Mouse (Mus musculus): ENCODE data around the gene H2-D1.
"Not testable (repeated sequence)": the region's sequence is repeated elsewhere in the genome, so short reads cannot be mapped to it uniquely, and the experiment has no call there.

H2-D1 gene

GRCm38 (mm10) chr17:35262664-35263522 lies at the start of gene H2-D1:
H2-D1 (plus strand) TSS chr17:35262730.
- DNase-seq = peak; percentile 90

- DNase-seq = no peak
These were observed 49.5 kb upstream of the H2-D1 start for GRCm38 (mm10) chr17:35213071-35213470.

DNA sequence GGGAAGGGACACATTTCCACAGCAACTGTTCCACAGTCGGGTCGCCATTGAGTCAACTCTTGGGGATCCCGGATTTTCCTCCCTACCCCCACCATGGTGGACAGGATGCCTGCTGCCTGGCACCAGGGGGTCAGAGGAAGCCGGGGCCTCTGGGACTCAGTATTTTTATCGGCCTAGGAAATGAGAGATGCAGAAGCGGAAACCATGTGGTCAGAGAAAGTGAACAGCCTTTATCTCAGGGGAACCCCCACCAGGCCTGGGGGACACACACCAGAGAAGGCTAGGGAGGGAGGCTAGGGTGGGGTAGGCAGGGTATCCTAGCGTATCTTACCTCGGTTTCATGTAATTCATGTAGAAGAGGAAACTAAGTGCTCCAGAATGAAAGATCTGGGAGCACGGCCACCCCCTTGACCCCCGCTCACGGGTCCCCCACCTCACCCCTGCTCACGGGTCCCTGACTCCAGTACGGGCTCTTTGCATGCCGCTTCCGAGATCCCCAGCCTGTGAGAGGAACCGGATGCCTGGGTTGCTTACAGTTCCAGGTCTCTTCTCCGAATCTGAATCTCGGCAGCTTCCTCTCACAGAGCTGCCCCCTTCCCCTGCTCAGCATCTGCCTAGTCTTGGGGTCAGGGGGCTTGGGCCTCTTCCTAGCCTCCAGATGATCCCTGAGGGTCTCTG lies 43.9 kb upstream of the H2-D1 start:
- DNase-seq = peak; percentile 28

- peak; percentile 26 for DNase-seq
These were observed 42.9 kb upstream of the H2-D1 start for GRCm38 (mm10) chr17:35219601-35220041.

DNA sequence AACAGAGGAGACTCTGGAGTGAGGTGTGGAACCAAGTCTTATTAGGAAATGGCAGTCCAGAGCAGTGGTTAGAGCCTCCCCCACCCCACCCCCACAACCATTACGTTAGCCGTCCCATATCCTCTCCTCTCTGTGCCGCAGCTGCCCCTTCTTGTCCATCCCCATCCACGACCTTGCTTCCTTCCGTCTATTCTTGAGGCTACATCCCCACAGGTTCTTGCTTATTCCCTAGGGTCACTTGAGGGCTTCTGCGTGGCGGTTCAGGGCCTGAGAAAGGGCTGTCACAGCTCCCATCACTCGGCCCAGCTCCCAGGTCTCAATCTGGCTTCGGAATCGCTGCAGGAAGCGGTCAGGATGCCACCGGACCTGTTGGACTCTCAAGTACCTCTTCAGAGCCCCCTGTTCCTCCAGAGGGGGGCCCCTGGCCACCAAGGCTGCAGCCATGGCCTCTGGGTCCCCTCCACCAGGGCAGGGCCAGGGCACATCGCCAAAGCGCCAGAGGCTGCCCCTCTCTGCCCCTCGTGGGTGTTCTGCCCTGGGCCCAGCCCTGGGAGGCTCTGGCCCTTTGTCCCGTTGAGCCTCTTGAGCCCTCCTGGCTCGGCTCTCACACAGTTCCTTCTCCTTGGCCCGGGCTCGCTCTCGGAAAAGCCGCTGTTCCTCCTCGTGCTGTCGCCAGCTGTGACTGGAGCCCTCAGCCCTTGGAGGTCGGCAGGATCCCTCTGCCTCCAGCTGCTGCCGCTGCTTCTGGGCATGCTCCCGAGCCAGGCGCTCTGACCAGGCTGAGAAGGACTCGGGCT lies 42.2 kb upstream of the H2-D1 start, which contains the start of gene Gm16181:
Gm16181 (plus strand) TSS at position 679 of the 797 bp plus-strand sequence.
- no peak for DNase-seq

DNA sequence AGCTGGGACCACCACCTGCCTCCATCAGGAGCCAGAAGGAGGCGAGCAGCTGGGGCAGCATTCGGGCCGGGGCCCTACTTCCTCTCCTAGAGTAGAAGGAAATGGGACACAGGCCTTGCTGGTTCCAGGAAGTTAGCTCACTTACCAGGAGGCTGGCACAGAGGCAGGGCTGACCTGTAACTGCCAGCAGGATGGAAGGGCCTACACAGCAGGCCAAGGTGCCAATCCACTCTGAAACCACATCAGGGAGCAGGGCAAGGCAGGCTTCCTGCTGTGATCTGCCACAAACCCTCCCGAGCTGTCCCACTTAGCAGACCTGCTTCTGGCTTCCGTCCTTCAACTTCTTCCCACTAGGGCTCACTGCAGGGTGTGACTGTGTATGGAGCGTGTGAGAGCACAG lies 40.2 kb upstream of the H2-D1 start:
- DNase-seq = peak; percentile 18

- no peak for DNase-seq
These were observed 37.9 kb upstream of the H2-D1 start for GRCm38 (mm10) chr17:35224641-35225040.

DNA sequence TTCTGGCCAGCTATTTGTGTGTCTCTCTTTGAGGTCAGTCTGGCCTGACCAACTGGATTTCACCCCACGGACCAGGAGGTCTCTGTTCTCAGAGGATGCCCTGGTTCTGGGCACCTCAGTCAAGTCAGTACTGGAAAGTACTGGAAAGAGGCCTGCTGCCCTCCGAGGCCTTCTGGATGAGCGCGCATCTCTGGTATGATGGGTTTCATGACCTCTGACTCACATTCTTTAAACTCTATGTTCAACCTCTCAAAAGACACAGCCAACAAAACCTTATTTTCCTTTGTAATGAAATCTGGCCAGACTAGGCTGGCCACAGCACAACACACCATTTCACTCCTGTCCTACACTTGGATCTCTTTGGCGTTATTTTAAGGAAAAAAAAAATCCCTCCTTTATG lies 37.1 kb upstream of the H2-D1 start:
- DNase-seq = no peak

- DNase-seq = no peak
These were observed 35.9 kb upstream of the H2-D1 start for GRCm38 (mm10) chr17:35226561-35227046.

DNA sequence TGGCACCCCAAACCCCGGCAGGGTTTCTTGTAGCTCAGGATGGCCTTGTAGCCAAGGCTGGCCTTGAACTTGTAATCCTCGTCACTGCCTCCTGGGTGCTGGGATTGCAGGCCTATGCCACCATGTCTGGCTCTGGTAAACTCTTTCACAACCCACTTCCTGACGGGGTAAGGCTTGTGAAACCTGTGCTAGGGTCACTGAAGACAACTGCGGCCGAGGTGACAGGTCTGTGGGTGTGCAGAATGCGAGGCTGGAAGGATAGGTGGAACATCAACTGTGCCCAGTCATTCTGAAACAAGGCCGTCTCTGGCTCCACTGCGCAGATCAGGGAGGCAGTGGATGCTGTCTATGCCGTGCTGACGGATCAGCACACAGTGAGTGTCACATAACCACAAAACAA lies 31.5 kb upstream of the H2-D1 start:
- no peak for DNase-seq

GRCm38 (mm10) chr17:35232043-35232442 lies 30.5 kb upstream of the H2-D1 start:
- peak; percentile 82 for DNase-seq

DNA sequence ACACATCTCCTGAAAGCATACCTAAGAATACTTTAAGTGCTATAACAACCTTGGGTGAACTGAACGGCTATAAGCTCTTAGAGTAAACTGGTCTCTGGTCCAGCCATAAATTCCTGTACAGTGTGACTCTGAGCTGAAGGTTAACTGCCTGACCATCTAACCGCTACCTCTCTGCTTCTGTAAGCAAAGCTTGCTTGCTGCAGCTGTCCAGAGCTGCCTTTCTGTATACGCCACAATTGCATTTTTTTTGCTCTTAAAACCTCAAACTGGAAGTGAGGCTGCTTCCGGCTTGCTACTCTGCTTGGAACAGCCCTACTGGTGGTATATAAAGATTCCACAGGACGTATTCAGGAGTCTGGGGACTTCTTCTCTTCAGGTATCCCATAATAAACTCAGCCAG lies 29.9 kb upstream of the H2-D1 start:
- no peak for DNase-seq

DNA sequence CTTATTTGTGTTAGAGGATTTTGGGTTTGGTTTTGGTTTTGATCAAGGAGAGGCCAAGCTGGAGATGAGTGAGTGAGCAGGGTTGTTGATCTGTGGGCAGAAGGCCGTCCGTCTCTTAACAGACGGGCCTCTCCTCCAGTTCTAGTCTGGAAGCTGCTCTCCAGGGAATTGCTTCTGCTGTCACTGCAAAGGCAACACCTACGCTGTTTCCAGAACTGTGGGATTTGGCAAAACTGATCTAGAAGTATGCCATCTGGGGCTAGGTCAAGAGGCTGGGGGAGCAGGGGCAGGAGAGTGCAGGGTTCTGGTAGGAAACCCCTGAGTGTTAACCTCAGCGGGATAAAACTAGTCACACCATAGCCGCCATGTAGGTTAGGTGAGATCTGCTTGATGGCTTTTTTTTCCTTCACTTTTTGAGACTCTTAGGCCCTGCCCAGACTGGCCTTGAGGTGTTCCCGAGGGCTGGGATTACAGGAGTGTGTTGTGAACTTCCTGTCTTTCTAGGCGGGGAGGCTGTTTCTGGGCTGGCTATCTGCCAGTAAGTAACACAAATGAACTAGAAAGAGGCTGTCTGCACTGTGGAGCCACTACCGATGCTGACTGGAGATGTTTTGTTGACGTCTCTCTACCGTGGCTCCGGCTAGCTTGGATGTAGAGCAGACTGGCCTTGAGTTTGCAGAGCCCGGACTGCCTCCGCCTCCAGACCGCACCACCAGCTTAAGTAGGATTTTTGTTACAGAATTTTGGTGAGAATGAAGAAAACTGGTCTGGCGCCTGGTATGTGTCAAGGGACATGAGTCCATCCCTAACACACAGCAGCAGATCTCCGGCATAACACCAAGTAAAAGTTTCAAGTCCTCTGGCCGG lies 29.2 kb upstream of the H2-D1 start, which contains the start of gene Atp6v1g2:
Atp6v1g2 (plus strand) TSS at position 547 of the 867 bp plus-strand sequence.
- DNase-seq = no peak

GRCm38 (mm10) chr17:35234090-35234489 lies 28.4 kb upstream of the H2-D1 start:
- DNase-seq = not testable (repeated sequence)

GRCm38 (mm10) chr17:35234903-35235302 lies 27.6 kb upstream of the H2-D1 start:
- peak; percentile 49 for DNase-seq

- peak; percentile 89 for DNase-seq
These were observed 26.7 kb upstream of the H2-D1 start, which contains the start of gene Nfkbil1 for GRCm38 (mm10) chr17:35235614-35236389. Nfkbil1 (minus strand) TSS chr17:35235792.

- DNase-seq = peak; percentile 96
These were observed 26.2 kb upstream of the H2-D1 start for GRCm38 (mm10) chr17:35236390-35236746.

DNA sequence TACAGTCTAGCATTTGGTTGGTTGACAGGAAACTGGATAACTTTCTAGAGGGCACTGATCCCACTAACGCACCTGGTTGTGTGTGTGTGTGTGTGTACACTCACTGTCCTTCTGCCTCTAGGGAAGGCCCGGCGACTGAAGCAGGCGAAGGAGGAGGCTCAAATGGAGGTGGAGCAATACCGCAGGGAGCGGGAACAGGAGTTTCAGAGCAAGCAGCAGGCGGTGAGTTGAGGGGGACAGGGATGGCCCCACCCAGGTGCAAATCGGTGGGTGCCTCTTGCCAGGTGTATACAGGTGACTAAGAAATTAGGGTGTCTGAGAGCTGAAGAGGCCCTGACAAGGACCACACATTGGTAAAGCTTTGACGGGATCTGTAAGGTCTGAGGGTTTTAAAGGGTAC lies 25.5 kb upstream of the H2-D1 start:
- DNase-seq = no peak

GRCm38 (mm10) chr17:35237504-35237903 lies 25.0 kb upstream of the H2-D1 start:
- no peak for DNase-seq

GRCm38 (mm10) chr17:35239700-35240099 lies 22.8 kb upstream of the H2-D1 start:
- no peak for DNase-seq

Measured in liver (tissue).